Mouse (Mus musculus) thymus, adult 2 months (tissue): ENCODE data around the gene Psmb3.

Source experiments
- CTCF ChIP-seq: fragments of 200-500 bp; IDR thresholded peaks from 2 replicates; pipeline ENCODE4 v1.5.1; 2012; ENCODE audit warnings: mild to moderate bottlenecking, control low read depth, low read length, moderate library complexity, borderline replicate concordance; ENCODE audit not compliant: control insufficient read depth, poor library complexity, insufficient read depth; ENCODE audit errors: extremely low read depth
- POLR2A ChIP-seq: fragments of 200-500 bp; IDR thresholded peaks from 2 replicates; pipeline ENCODE4 v1.6.1; 2012; ENCODE audit warnings: mild to moderate bottlenecking, low read length, control low read depth, moderate library complexity; ENCODE audit not compliant: control insufficient read depth, poor library complexity, insufficient read depth; ENCODE audit errors: extremely low read depth

DNA sequence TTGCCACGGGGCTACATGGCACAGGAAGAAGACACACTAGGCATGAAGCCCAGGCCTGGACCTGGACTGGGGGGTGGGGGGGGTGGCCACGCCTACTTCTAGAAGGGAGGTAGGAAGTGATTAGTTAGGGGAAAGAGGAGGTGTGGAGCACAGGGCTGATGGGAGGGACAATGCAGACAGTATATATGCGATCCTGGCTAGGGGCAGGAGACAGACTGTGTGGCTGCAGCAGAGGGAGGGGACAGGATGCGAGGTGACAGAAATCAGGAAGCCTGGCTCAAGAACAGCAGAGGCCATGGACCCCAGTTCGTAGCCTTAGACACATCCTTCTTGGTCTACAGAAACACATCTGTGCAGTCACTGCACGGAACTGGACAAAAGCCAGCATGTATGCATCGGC, 20.5 kb downstream of the Psmb3 start:
- no peak for TF ChIP-seq CTCF
- no peak for TF ChIP-seq POLR2A
